Mouse (Mus musculus): ENCODE results near the gene Rab28.
"Not testable (repeated sequence)": the region's sequence is repeated elsewhere in the genome, so short reads cannot be mapped to it uniquely, and the experiment has no call there.

Gene Rab28

GRCm38 (mm10) chr5:41708051-41708630 is at the start of gene Rab28:
TSS of gene Rab28 (minus strand) at chr5:41708157.
- DNase-seq (ENCODE audit: low spot score): peak; percentile 95

- no peak for DNase-seq (ENCODE audit: low spot score)
Observed at GRCm38 (mm10) chr5:41757338-41757737, 49.4 kb upstream of the Rab28 start.

DNA sequence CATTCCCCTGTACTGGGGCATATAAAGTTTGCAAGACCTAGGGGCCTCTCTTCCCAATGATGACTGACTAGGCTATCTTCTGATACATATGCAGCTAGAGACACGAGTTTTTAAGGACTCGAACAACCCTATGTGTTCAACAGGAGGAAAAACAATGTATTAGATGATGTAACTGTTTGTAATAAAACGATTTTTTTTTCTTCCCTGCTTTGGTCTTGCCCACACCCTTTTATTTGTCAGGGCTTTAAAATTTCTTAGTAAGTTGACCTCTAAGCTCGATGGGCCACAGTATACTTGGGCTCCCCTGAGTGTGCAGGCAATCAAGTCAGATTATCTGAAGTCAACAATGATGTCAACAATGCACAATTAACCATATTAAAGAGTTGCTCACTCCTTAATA is 48.4 kb upstream of the Rab28 start:
- no peak for DNase-seq (ENCODE audit: low spot score)

DNA sequence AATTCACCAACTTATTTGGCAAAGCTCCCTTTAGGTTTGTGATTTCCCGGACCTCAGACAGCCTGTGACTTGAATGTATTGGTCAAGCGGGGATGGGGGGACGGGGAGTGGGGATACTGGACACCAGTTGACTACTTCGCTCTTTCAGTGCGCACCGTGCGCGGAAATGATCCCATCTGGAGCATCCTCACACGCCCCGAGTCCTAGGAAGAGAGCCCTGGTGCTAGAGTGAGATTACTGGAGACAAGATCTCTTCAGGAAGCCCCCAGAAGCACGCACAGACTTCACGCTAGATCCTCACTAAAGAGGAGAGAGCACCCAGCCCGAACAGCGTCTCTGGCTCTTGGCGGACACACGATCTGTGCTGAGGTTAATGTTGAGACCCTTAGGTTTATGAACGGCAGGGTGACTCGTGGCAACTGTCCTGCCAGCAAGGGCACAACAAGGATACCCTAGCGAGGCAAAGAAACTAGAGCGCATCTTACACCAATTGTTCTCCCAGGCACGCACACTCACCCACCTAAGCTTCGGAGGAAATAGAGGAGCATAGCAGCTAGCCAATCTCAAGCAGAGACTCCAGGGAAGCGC is 47.5 kb upstream of the Rab28 start:
- no peak for DNase-seq (ENCODE audit: low spot score)

- no peak for DNase-seq (ENCODE audit: low spot score)
Observed at GRCm38 (mm10) chr5:41754836-41755235, 46.9 kb upstream of the Rab28 start.

DNA sequence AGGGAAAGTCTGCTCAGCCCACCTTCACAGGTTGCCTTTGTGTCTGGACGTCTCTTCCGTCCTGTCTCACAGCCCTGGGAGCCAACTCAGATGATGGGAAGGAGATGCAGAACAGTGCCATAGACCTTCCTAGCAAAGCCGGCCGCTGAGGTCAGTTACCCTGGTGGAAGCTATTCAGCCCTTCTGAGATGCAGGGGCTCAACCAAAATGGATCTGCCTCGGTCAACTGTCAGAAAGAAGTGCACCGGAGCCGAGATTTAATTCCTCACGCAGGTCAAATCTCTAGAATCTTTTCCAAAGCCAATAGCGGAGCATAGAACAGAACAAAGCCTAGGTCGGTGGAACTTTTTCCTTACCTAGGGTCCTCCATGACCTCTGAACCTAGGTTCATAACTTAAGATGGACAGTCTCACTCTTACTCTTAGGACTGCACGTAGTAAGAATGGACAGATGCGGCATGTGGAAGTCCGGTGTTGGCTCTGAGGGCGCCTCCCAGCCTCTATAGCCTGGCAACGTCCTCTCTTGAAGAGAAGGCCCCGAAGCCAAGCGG is 46.3 kb upstream of the Rab28 start:
- no peak for DNase-seq (ENCODE audit: low spot score)

DNA sequence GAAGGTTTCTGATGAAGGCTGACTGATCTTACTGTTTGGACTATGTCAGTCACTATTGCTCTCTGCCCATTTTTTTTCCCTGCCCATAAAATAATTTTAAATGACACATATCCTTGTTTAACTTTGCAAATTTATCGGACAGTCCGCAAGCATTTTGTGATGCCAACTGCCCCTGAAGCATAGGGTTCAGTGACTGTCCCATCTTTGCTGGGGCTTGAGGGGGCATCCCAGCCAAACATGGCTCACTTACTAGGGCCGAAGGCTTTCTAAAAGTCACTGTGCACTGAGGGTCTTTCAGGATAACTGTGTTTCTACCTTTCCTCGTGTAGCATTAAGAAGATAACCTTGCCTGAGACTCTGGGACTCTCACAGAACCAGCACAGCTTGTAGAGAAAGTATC is 44.8 kb upstream of the Rab28 start:
- no peak for DNase-seq (ENCODE audit: low spot score)

DNA sequence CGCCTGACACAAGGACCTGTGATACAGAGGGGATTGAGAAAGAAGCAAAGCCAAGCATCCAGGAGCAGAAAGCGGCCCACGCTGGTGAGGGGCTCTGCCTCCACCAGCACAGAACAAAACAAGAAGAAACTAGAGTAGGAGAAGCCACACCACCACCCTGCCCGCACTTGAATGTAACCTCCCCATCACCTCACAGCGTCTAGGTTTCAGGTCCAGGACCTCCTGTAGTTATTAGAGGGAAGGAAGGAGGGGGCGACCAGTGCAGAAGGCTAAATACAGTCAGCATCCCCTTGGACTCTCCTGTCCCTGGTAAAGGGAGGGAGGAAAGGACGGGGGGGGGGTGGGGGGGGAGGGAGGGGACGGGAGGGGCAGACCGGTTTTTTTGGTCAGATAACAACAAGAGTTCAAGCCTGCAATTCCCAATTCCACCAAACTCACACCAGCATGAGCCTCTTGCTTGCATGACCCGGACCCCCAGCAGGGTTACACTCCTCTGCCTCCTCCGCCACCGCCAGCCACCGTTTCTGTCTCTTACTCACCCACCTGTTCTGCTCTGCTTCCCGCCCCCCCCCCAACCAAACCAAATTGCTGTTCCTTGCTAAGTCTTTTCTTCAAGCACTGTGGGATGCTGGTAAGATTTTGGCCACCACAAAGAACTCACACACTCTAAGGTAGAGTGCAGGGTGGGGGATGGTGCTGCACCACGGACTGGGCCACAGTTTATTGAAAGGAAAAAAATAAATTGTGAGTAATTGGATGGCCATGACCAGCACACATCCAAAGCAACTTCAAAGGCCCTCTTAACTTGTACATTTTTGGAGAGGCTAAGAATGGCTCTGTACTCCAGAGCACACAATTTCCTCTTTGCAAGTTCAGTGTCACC is 37.2 kb upstream of the Rab28 start:
- no peak for DNase-seq (ENCODE audit: low spot score)

DNA sequence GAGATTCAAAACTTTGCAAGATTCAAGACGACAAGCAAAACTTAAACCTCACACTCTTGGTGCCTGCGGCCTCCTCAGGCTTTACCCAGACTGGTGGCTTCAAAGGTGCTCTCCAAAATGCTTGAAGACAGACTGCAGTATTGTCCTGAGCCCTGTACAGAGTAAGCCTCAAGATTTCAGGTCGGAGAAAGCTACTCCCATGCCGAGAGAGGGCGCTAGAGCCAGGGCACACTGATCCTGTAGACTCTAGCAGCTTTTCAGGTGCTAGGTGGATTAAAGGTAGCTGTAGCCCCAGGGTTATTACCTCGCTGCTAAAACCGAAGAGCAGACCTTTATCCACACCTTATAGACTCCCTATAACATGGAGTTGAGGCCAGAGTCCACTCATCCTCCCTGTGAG is 36.3 kb upstream of the Rab28 start:
- no peak for DNase-seq (ENCODE audit: low spot score)

GRCm38 (mm10) chr5:41738817-41739216 is 30.9 kb upstream of the Rab28 start:
- DNase-seq (ENCODE audit: low spot score): no peak

DNA sequence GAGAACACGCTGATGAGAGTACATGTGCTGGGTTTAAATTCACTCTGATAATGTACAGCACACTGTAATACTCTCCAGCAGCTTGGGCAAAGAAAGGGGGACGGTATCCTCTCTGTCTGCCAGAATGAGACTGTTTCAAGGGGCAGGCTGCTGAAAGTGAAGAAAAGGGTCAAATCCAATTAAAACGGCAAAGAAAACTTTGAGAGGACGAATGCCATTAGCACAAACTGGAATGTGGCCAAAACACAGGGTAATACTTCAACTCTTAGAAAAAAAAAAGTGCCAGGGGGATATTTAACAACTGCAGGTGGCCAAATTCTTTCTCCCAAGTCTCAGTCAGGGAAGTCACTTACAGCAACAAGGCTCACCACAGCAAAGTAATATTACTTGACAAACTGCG is 29.1 kb upstream of the Rab28 start:
- DNase-seq (ENCODE audit: low spot score): no peak

DNA sequence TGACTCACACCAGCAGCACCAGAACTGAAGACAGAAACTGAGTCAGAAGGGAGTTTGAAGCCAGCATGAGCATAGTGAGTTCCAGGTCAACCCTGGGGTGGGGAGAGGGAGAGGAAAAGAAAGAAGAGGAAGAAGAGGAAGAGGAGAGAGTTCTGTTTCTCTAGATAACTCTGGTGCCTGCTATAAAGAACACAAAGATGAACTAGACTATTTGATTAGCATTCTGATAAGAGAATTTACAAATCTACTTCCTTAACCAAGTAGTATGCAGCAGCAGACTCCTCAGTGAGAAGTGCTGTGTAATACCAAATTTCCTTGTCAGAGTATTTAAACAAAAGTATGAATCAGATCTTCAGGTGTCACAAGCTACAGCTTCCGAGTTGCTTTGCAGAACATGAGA is 19.1 kb upstream of the Rab28 start:
- no peak for DNase-seq (ENCODE audit: low spot score)

DNA sequence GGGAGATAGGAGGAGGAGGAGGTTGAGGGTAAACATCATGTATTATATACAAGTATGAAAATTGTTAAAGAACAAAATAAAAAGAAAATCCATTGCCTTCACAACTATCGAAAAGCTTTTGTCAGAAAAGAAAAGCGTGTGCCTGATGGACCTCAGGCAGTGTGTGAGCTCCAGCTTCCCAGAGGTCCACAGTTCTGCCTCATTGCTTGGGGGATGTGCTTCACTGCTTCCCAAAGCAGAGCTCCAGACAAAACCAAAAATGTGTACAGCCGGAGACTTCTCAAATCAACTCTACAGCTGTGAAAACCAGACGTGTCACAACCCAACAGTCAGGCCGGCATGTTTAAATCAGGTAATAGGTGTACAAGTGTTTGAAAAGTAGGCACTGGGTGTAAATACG is 17.6 kb upstream of the Rab28 start:
- DNase-seq (ENCODE audit: low spot score): no peak

- no peak for DNase-seq (ENCODE audit: low spot score)
Observed at GRCm38 (mm10) chr5:41707115-41708015, 592 bp downstream of the Rab28 start.

- DNase-seq (ENCODE audit: low spot score): no peak
Observed at GRCm38 (mm10) chr5:41706777-41707114, 1.2 kb downstream of the Rab28 start.

- DNase-seq (ENCODE audit: low spot score): not testable (repeated sequence)
Observed at GRCm38 (mm10) chr5:41701085-41701484, 6.9 kb downstream of the Rab28 start.

DNA sequence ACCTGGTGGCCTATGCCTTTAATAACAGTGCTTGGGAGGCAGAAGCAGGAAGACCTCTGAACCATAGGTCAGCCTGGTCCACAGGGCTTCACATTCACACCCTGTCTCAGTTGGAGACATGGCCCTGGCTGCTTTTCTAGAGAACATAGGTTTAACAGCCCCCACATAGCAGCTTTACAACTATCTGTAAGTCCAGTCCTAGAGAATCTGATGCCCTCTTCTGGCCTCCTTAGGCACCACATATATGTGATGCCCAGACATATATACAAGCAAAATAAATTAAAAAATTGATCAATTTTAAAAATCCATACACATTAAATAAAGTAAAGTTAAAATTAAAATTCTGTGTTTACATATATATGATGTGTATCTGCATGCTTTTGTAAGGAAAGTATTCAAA is 10.0 kb downstream of the Rab28 start:
- DNase-seq (ENCODE audit: low spot score): no peak

- DNase-seq (ENCODE audit: low spot score): no peak
Observed at GRCm38 (mm10) chr5:41685016-41685415, 22.9 kb downstream of the Rab28 start.

GRCm38 (mm10) chr5:41683976-41684375 is 24.0 kb downstream of the Rab28 start:
- DNase-seq (ENCODE audit: low spot score): no peak

- DNase-seq (ENCODE audit: low spot score): no peak
Observed at GRCm38 (mm10) chr5:41666012-41666411, 41.9 kb downstream of the Rab28 start.

DNA sequence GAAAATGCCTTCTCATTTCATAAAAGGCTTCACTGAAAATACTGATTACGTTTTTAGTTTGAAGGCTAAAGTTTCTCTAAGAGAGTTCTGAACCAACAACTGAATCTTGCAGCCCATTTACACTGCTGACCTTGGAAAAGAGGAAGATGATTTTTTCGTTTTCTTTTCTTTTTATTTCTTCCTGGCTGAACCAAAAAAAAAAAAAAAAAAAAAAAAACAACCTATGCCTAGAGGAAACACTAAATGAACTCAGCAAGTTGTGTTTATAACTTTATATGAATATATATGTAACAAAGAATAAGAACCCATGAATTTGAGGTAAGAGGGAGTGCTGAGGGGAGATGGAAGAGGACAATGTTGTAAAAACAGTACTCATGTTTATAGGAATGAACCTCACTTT is 71.2 kb downstream of the Rab28 start:
- no peak for DNase-seq (ENCODE audit: low spot score)

Measured in yolk sac, embryonic 10.5 days (tissue).